Mouse (Mus musculus) lung, adult 2 months (tissue): ENCODE data around the gene Pdk1.
"Not testable (repeated sequence)": the region's sequence is repeated elsewhere in the genome, so short reads cannot be mapped to it uniquely, and the experiment has no call there.

Source experiments
- CTCF ChIP-seq: fragments of 200-500 bp; IDR thresholded peaks from 2 replicates; pipeline ENCODE4 v1.5.1; 2011; ENCODE audit warnings: mild to moderate bottlenecking, low read length, control low read depth; ENCODE audit not compliant: insufficient read depth
- POLR2A ChIP-seq: fragments of 200-500 bp; IDR thresholded peaks from 2 replicates; pipeline ENCODE4 v1.6.1; 2011; ENCODE audit warnings: low read depth, mild to moderate bottlenecking, control low read depth, low read length, borderline replicate concordance; ENCODE audit errors: extremely low read depth

GRCm38 (mm10) chr2:71852161-71852560 is 20.9 kb upstream of the Pdk1 start:
- peak; percentile 25; the same call in 1 of the 2 replicates for TF ChIP-seq CTCF
- not testable (repeated sequence) for TF ChIP-seq POLR2A
